Mouse (Mus musculus): Measurements from ENCODE around the gene Mta3.
A peak's percentile ranks its signal among the peaks of the same experiment; 100 is the strongest.
"Not testable (repeated sequence)": the region's sequence is repeated elsewhere in the genome, so short reads cannot be mapped to it uniquely, and the experiment has no call there.

Gene Mta3

GRCm38 (mm10) chr17:83849717-83850116 is 143.8 kb downstream of the Mta3 start:
- no peak for DNase-seq (ENCODE audit: low spot score in 2 of 2)

DNA sequence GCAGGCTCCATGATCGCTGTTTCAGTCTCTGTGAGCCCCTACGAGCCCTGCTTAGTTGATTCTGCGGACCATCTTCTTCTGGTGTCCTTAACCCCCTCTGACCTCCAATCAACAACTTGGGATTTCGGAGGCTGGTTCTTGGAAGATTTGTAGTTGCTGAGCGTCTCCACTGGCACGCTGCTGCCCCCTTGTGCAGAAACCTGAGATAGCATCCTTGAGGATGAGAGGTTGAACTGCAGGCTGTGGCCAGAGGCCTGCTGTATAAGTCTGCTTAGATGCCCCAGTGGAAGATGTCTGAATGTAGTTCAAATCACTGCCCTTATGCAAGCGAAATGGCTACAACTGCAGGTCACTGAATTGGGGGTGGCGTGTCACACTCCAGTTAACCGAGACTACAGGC is 144.5 kb downstream of the Mta3 start:
- peak; percentile 82 to 84 for DNase-seq (ENCODE audit: low spot score in 2 of 2)

- DNase-seq (ENCODE audit: low spot score in 2 of 2) = no peak
These were observed 144.9 kb downstream of the Mta3 start for GRCm38 (mm10) chr17:83850864-83851263.

DNA sequence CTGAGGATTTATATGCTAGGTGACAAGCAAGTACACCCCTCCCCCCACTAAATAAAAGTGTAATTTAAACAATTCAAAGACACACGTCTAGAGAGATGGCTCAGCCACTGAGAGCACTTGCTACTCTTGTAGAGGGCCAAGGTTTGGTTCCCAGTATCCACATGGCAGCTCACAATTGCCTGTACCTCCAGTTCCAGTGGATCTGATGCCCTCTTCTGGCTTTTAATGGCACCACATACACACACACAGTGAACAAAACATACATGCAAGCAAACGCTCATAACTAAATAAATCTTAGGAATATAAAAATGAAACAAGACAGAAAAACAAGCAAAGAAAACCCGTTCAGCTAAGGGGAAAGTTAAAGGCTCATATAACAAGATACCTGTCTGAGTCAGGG is 147.9 kb downstream of the Mta3 start:
- DNase-seq (ENCODE audit: low spot score in 2 of 2) = no peak

DNA sequence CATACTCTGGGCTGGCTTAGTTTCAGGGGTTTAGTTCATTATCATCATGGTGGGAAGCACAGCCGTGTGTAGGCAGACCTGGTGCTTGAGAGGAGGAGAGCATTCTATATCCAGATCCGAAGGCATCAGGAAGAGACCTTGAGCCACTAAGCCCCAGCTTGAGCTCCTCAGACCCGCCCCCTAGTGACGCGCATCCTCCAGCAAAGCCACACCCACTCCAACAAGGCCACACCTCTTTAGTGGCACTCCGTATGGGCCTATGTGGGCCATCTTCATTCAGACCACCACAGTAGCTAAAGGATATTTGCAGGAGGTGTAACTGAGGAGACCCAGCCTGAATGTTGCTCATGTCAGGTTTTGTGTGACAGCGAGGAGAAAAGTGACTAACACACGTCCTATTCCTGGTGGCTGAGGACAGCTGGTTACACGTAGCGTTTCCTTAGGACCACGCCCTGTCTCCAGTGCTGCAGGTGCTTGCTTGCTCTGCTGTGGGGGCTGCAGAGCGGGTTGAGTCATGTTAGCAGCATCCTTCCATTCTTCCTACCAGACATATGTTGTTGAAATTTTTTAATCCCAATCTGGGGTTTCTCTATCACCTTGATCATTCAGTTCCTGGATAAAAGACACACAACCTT is 148.4 kb downstream of the Mta3 start:
- DNase-seq (ENCODE audit: low spot score in 2 of 2) = no peak

- DNase-seq (ENCODE audit: low spot score in 2 of 2) = no peak
These were observed 152.4 kb downstream of the Mta3 start for GRCm38 (mm10) chr17:83858413-83858812.

GRCm38 (mm10) chr17:83859639-83860038 is 153.7 kb downstream of the Mta3 start:
- DNase-seq (ENCODE audit: low spot score in 2 of 2) = no peak

DNA sequence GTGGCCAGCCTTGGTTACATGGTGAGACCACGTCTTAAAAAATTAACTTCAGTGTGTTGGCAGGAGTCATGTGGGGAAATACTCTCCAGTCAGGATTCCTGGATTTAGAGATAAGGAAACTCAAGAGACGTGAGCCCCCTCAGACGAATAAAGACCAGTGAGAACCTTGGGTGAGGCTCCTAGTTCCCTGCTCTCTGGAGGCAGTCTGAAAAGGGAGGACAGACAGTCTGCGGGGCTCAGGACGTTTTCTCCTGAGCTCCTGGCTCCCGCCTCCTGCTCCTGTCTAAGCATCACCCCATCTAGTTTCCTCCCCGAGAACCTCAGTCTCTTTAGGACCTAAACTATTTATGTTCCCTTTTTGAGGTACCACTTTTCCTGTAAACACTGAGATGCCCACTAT is 154.3 kb downstream of the Mta3 start:
- DNase-seq (ENCODE audit: low spot score in 2 of 2) = no peak

GRCm38 (mm10) chr17:83860968-83861367 is 155.0 kb downstream of the Mta3 start:
- not testable (repeated sequence) for DNase-seq (ENCODE audit: low spot score in 2 of 2)

DNA sequence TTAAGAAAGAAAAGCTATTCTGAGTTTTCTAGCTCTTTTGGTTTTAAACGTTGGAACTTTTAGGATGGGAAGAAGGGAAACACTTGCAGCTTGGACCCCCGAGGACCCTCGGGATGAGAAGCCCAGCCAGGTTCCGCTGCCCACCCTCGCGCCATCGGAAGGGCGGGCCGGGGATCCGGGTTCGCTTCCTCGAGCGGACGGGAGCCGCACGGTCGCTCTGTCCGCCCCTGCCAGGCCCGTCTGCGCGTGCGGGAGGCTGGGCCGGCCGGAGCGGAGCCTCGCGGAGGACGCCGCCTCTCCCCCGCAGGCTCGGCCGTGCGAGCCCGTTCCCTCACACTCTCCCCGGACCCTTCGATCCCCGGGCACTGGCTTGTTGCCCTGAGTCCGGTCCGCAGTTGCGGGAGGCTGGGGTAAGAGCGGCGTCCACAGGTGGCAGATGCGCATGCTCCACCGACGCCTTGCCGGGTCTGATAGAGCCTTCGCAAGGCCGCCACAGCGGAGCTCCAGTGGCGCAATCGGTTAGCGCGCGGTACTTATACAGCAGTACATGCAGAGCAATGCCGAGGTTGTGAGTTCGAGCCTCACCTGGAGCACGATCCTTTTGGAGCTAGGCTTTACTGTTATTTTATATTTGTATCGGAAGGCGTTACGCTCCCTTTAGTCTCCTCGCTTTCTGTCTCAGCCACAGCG is 155.6 kb downstream of the Mta3 start:
- peak; percentile 97 for DNase-seq (ENCODE audit: low spot score in 2 of 2)

- DNase-seq (ENCODE audit: low spot score in 2 of 2) = peak; percentile 53 to 64
These were observed 156.3 kb downstream of the Mta3 start for GRCm38 (mm10) chr17:83862134-83862881.

DNA sequence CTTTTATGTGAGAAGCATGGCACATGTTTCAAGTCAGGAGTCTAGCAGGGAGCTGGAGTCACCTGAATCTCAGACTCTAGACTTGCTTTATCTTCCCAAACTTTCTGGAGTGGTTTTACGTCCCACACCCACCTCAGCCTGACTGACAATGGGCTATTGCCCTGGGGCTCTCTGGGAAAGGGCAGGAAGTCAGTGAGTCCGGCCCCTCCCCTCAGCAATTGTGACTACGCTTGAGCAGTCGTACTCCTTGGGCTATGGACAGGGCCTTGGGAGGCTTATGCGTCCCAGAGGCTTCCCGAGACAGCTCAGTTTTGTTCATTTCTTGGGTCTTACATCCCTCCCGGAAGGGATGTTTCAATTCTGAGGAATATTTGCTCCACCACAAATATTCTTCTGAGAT is 159.4 kb downstream of the Mta3 start:
- no peak for DNase-seq (ENCODE audit: low spot score in 2 of 2)

DNA sequence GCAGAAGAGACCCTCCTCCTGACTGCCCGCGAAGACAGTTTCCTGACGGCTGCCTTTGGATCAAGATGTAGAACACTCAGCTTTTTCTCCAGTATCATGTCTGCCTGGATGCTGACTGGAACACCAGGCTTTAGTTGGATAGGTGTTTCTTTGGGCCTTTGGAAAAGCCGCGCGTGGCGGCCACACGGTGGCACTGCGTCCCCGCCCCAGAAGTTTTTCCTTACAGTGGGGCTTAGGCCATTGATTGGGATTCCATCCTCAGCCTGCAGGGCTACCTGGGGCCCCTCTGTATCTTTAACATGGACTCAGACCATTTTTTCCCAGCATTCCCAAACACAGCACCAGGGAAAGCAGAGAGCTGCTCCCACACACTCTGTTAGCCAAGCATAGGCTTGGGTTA is 160.6 kb downstream of the Mta3 start:
- DNase-seq (ENCODE audit: low spot score in 2 of 2) = no peak

GRCm38 (mm10) chr17:83870385-83870784 is 164.4 kb downstream of the Mta3 start:
- no peak for DNase-seq (ENCODE audit: low spot score in 2 of 2)
